In genomic region chr2:103483986-103484520, GRCm38 (mm10) we compare ENCODE assay signal across 8 mouse cellular contexts. TPM values are rescaled to one million over a fixed set of nuclear protein-coding genes. Genes with fewer than 3 reads are reported as not detected.
DNase-seq lines count a peak whose midpoint lies in the region; ATAC-seq and TF ChIP-seq lines count a peak whose summit lies in the region.

No protein-coding gene starts in this region.

- H3K79me2 ChIP-seq in CH12.LX (replicated peaks; ENCODE audit: control insufficient read depth, extremely low read depth, insufficient read depth, poor library complexity, severe bottlenecking): 0 out of 2 replicates have a peak, but pooled peaks cover 2% of the 10 kb centered on the region

- H3K27ac ChIP-seq in CH12.LX (ENCODE audit: insufficient read depth, low read depth): no peak overlapping the region
- no peak overlapping the region for H3K27ac ChIP-seq in forebrain, embryonic 14.5 days (ENCODE audit: low read depth, low read length)
- H3K27ac ChIP-seq in liver, embryonic 11.5 days (ENCODE audit: low read depth, low read length): peak overlapping the region; percentile 96
- H3K27ac ChIP-seq in thymus, adult 2 months (ENCODE audit: control insufficient read depth, insufficient read depth, low read length): no peak overlapping the region

- no peak for TF ChIP-seq POLR2A in CH12.LX (IDR thresholded peaks at IDR 0.05; ENCODE audit: low read depth, low read length)
- TF ChIP-seq POLR2A in thymus, adult 2 months (IDR thresholded peaks at IDR 0.05; ENCODE audit: control insufficient read depth, extremely low read depth, insufficient read depth, low read length, poor library complexity): no peak

- DNase-seq in 416B (ENCODE audit: low read depth) (peak; percentile 5), CH12.LX (ENCODE audit: extremely low read depth) (no peak)
- no peak for DNase-seq in forebrain, embryonic 14.5 days (ENCODE audit: low spot score)
- no peak for DNase-seq in liver, embryonic 11.5 days (ENCODE audit: low spot score)
- no peak for DNase-seq in left cerebral cortex, postnatal 14 days (ENCODE audit: low spot score in 2 of 2)
- no peak for DNase-seq in thymus, adult 2 months
- no peak for DNase-seq in adrenal gland, postnatal 10 days
- no peak for DNase-seq in thymus, postnatal 36 days

- TF ChIP-seq CTCF in CH12.LX (conservative IDR thresholded peaks at IDR 0.05 in 1 of 2, IDR thresholded peaks at IDR 0.05 in 1 of 2; ENCODE audit: low read depth in 2 of 2, low read length in 2 of 2): no peak
- TF ChIP-seq CTCF in thymus, adult 2 months (IDR thresholded peaks at IDR 0.05; ENCODE audit: borderline replicate concordance, control insufficient read depth, extremely low read depth, insufficient read depth, low read length, poor library complexity): no peak

- TF ChIP-seq RAD21 in CH12.LX (IDR thresholded peaks at IDR 0.05; ENCODE audit: low read depth, low read length): no peak

- intact Hi-C loops in left cerebral cortex, postnatal 14 days (cut with DNase I): no loop called here

- in situ Hi-C loops in CH12.LX (cut with MboI; ENCODE audit: low pct_ligation_motif_present, low pct_unique_long_range_greater_than_20kb, low sequenced_read_pairs): no loop called here

- peak overlapping the region; percentile 93 for H3K4me2 ChIP-seq in CH12.LX (ENCODE audit: insufficient read depth, low read depth, poor library complexity, severe bottlenecking)
- peak overlapping the region; percentile 74 for H3K4me2 ChIP-seq in forebrain, embryonic 14.5 days (ENCODE audit: low read length)
- peak overlapping the region; percentile 82 for H3K4me2 ChIP-seq in liver, embryonic 11.5 days

- H3K27me3 ChIP-seq in CH12.LX (replicated peaks): no peaks in the 10 kb centered on the region
- no peaks in the 10 kb centered on the region for H3K27me3 ChIP-seq in forebrain, embryonic 14.5 days (replicated peaks; ENCODE audit: control insufficient read depth, insufficient read depth, low read length)
- no peaks in the 10 kb centered on the region for H3K27me3 ChIP-seq in liver, embryonic 11.5 days (replicated peaks; ENCODE audit: control insufficient read depth, insufficient read depth, low read length)
- no peaks in the 10 kb centered on the region for H3K27me3 ChIP-seq in thymus, adult 2 months (ENCODE audit: control insufficient read depth, insufficient read depth, low read length)

- H3K4me3 ChIP-seq in CH12.LX (replicated peaks in 1 of 3; ENCODE audit: low read depth in 2 of 3, low read length in 2 of 3, poor library complexity in 1 of 3): peak overlapping the region; percentile 61 to 81 (median 77)
- peak overlapping the region; percentile 75 for H3K4me3 ChIP-seq in forebrain, embryonic 14.5 days (ENCODE audit: low read depth, low read length)
- H3K4me3 ChIP-seq in liver, embryonic 11.5 days (ENCODE audit: low read depth, low read length): peak overlapping the region; percentile 93
- no peak overlapping the region for H3K4me3 ChIP-seq in thymus, adult 2 months (ENCODE audit: control insufficient read depth, insufficient read depth, low read length)

- H3K9me3 ChIP-seq in CH12.LX (replicated peaks; ENCODE audit: low read length): no peaks in the 10 kb centered on the region
- no peaks in the 10 kb centered on the region for H3K9me3 ChIP-seq in forebrain, embryonic 14.5 days (replicated peaks; ENCODE audit: control insufficient read depth, low read length)
- H3K9me3 ChIP-seq in liver, embryonic 11.5 days (ENCODE audit: control insufficient read depth, low read length): no peaks in the 10 kb centered on the region

- dilution Hi-C loops in CH12.LX (cut with MboI; ENCODE audit: extremely low pct_ligation_motif_present, extremely low pct_unique_long_range_greater_than_20kb, low sequenced_read_pairs): no loop called here

- H3K36me3 ChIP-seq in CH12.LX (replicated peaks in 1 of 2; ENCODE audit: control insufficient read depth in 1 of 2, insufficient read depth in 1 of 2, low read length in 1 of 2): peaks cover 2 to 23% of the 10 kb centered on the region in 2 experiments
- H3K36me3 ChIP-seq in forebrain, embryonic 14.5 days (ENCODE audit: control insufficient read depth, insufficient read depth, low read length): no peaks in the 10 kb centered on the region
- H3K36me3 ChIP-seq in liver, embryonic 11.5 days (ENCODE audit: control insufficient read depth, insufficient read depth, low read length): no peaks in the 10 kb centered on the region
- no peaks in the 10 kb centered on the region for H3K36me3 ChIP-seq in thymus, adult 2 months (ENCODE audit: control insufficient read depth, insufficient read depth, low read length)

- ATAC-seq in forebrain, embryonic 14.5 days: no peak
- ATAC-seq in liver, embryonic 11.5 days (replicated peaks; ENCODE audit: low FRiP score): peak; percentile 48

- H3K9ac ChIP-seq in CH12.LX (ENCODE audit: insufficient read depth, low read depth): peak overlapping the region; percentile 60
- H3K9ac ChIP-seq in forebrain, embryonic 14.5 days (ENCODE audit: low read length): peak overlapping the region; percentile 88
- peak overlapping the region; percentile 91 for H3K9ac ChIP-seq in liver, embryonic 11.5 days (ENCODE audit: low read depth, low read length)

- 44% methylated on average over 5 of the region's 5 CpGs for WGBS in forebrain, embryonic 14.5 days
- WGBS in liver, embryonic 11.5 days: 14% methylated on average over 5 of the region's 5 CpGs
- WGBS in thymus, adult 2 months: 35% methylated on average over 5 of the region's 5 CpGs

- no peak for TF ChIP-seq EP300 in CH12.LX (IDR thresholded peaks at IDR 0.05; ENCODE audit: low read length)

- peaks cover 16 to 59% of the 10 kb centered on the region in 2 experiments for H3K4me1 ChIP-seq in CH12.LX (ENCODE audit: control insufficient read depth in 1 of 2, insufficient read depth in 2 of 2)
- peaks cover 12% of the 10 kb centered on the region for H3K4me1 ChIP-seq in forebrain, embryonic 14.5 days (ENCODE audit: control insufficient read depth, insufficient read depth, low read length)
- H3K4me1 ChIP-seq in liver, embryonic 11.5 days (replicated peaks; ENCODE audit: control insufficient read depth, insufficient read depth, low read length): peaks cover 43% of the 10 kb centered on the region
- peaks cover 3% of the 10 kb centered on the region for H3K4me1 ChIP-seq in thymus, adult 2 months (replicated peaks; ENCODE audit: control insufficient read depth, insufficient read depth, low read length)

TF ChIP-seq in CH12.LX, 34 proteins besides CTCF, POLR2A, EP300 and RAD21:
- TF ChIP-seq SIN3A (IDR thresholded peaks at IDR 0.05; ENCODE audit: low read length) (no peak), MAZ (IDR thresholded peaks at IDR 0.05; ENCODE audit: low read depth, low read length) (no peak), USF2 (conservative IDR thresholded peaks at IDR 0.05; ENCODE audit: low read depth, low read length) (no peak), MXI1 (IDR thresholded peaks at IDR 0.05; ENCODE audit: low read depth, low read length) (no peak), NRF1 (IDR thresholded peaks at IDR 0.05; ENCODE audit: low read depth, low read length) (no peak), ZNF384 (IDR thresholded peaks at IDR 0.05; ENCODE audit: low read depth, low read length) (no peak), MYC (IDR thresholded peaks at IDR 0.05; ENCODE audit: low read depth, low read length) (no peak), JUND (conservative IDR thresholded peaks at IDR 0.05; ENCODE audit: low read depth, low read length) (no peak), BHLHE40 (IDR thresholded peaks at IDR 0.05; ENCODE audit: low read depth, low read length) (no peak), MAX (IDR thresholded peaks at IDR 0.05; ENCODE audit: low read length) (no peak), MAFK (IDR thresholded peaks at IDR 0.05; ENCODE audit: insufficient replicate concordance, low read length) (no peak), ETS1 (conservative IDR thresholded peaks at IDR 0.05; ENCODE audit: low read depth, low read length) (no peak), PAX5 (IDR thresholded peaks at IDR 0.05; ENCODE audit: low read length) (no peak), GABPA (IDR thresholded peaks at IDR 0.05; ENCODE audit: insufficient replicate concordance, low read depth, low read length) (no peak), ZC3H11A (IDR thresholded peaks at IDR 0.05; ENCODE audit: low read depth, low read length) (no peak), CHD2 (IDR thresholded peaks at IDR 0.05; ENCODE audit: low read length) (no peak), SMC3 (IDR thresholded peaks at IDR 0.05; ENCODE audit: low read depth, low read length) (no peak), TBP (conservative IDR thresholded peaks at IDR 0.05; ENCODE audit: low read depth, low read length) (no peak), MEF2A (IDR thresholded peaks at IDR 0.05; ENCODE audit: borderline replicate concordance, low read depth, low read length) (no peak)
TF ChIP-seq in CH12.LX: peak in this region for 0.

RNA-seq across cellular contexts. Expression of gene Cat, which starts 0.9 kb away (rescaled TPM):
- total RNA-seq in CH12.LX (2012; rRNA removed): 26.5 and 29.8 TPM in 2 replicates
- 45.0 and 46.4 TPM in 2 replicates for total RNA-seq in CH12.LX (2014; rRNA removed)
- 80.5 and 84.7 TPM in 2 replicates for polyA plus RNA-seq in CH12.LX (2012; ENCODE audit: insufficient read length, low read depth)
- 81.9 and 97.3 TPM in 2 replicates for polyA plus RNA-seq in forebrain, embryonic 14.5 days (2014; fragmentation: Nextera tagmentation; extraction: Ambion mirVana)
- polyA plus RNA-seq in liver, embryonic 11.5 days (2014; fragmentation: Nextera tagmentation; extraction: Ambion mirVana): 145 and 166 TPM in 2 replicates
- 10 to 100 TPM; 55.0 to 60.0 TPM for total RNA-seq in left cerebral cortex, postnatal 14 days (2021)
- polyA plus RNA-seq in thymus, adult 2 months (2012; rRNA removed): 67.9 and 77.6 TPM in 2 replicates
- 100 to 1,000 TPM; 371 to 498 TPM for total RNA-seq in adrenal gland, postnatal 10 days (2021)
